Mouse (Mus musculus): ENCODE results near the gene Apopt1. TPM values are rescaled to one million over a fixed set of nuclear protein-coding genes. Genes with fewer than 3 reads are reported as not detected.

Gene Apopt1
- polyA plus RNA-seq, 1 experiment from 2014 or later: 41.8 TPM

DNA sequence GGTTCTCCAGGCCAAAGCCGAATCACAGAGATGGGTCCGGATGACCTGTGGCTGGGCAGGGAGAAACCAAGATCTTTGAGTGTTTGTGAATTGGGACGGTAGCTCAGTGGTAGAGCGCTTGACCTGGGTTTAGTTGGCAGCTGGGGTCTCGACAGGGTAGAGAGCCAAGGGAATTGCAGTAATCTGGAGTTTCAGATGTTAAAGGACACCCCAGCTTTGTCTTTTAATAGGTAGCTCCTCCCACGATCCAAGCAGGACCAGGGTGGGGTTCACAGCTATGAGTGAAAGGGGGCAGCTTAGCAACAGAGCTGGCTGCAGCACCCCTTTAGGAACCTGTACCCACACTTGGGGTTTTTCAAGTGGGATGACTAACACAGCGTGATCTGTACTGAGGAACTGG, 34.4 kb downstream of the Apopt1 start:
- Histone ChIP-seq H3K4me3 (ENCODE audit: low read depth, low read length) (no peak overlapping the region), H3K4me2 (replicated peaks; ENCODE audit: low read depth) (no peak overlapping the region), H3K36me3 (ENCODE audit: control insufficient read depth, insufficient read depth, low read length) (no peaks in the 10 kb centered on the region), H3K27me3 (ENCODE audit: control insufficient read depth, insufficient read depth, low read length) (no peaks in the 10 kb centered on the region), H3K27ac (replicated peaks) (no peak overlapping the region), H3K9me3 (ENCODE audit: control insufficient read depth, low read length) (no peaks in the 10 kb centered on the region), H3K4me1 (replicated peaks; ENCODE audit: control insufficient read depth, insufficient read depth) (0 out of 2 replicates have a peak, but pooled peaks cover 3% of the 10 kb centered on the region), H3K9ac (ENCODE audit: low read length) (no peak overlapping the region)
- no peak for DNase-seq (ENCODE audit: low spot score)
- no peak for ATAC-seq (ENCODE audit: low FRiP score, low TSS enrichment)
- WGBS: 87% methylated on average over 7 of the region's 7 CpGs
- TF ChIP-seq CTCF (IDR thresholded peaks at IDR 0.05; ENCODE audit: low read depth) (no peak), EP300 (optimal IDR thresholded peaks at IDR 0.05) (no peak)

DNA sequence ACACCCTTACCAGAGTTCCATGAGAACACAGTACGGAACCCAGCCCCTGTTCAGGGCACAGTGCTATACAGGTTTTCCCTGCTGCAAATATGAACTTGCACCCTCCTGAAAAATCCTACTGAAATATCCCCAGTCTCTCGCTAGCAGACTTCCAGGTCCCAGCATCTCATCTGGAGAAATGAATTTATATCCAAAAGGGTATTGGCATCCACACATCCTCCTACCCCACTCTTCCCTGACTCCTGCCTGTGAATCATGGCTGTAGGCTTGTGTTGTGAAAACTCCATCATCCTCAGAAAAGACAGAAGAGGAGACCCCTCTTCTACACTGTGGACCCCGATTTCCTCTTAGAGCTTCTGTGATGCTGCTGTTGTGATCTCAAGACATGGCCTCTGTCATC, 37.7 kb downstream of the Apopt1 start:
- Histone ChIP-seq H3K9ac (ENCODE audit: low read length) (no peak overlapping the region), H3K9me3 (ENCODE audit: control insufficient read depth, low read length) (no peaks in the 10 kb centered on the region), H3K4me3 (ENCODE audit: low read depth, low read length) (no peak overlapping the region), H3K27me3 (ENCODE audit: control insufficient read depth, insufficient read depth, low read length) (no peaks in the 10 kb centered on the region), H3K27ac (replicated peaks) (no peak overlapping the region), H3K4me2 (replicated peaks; ENCODE audit: low read depth) (no peak overlapping the region), H3K36me3 (ENCODE audit: control insufficient read depth, insufficient read depth, low read length) (no peaks in the 10 kb centered on the region), H3K4me1 (replicated peaks; ENCODE audit: control insufficient read depth, insufficient read depth) (0 out of 2 replicates have a peak, but pooled peaks cover 3% of the 10 kb centered on the region)
- no peak for ATAC-seq (ENCODE audit: low FRiP score, low TSS enrichment)
- 95% methylated on average over 3 of the region's 3 CpGs for WGBS
- TF ChIP-seq EP300 (optimal IDR thresholded peaks at IDR 0.05): no peak
- TF ChIP-seq CTCF (IDR thresholded peaks at IDR 0.05; ENCODE audit: low read depth): no peak
- DNase-seq (ENCODE audit: low spot score): no peak

DNA sequence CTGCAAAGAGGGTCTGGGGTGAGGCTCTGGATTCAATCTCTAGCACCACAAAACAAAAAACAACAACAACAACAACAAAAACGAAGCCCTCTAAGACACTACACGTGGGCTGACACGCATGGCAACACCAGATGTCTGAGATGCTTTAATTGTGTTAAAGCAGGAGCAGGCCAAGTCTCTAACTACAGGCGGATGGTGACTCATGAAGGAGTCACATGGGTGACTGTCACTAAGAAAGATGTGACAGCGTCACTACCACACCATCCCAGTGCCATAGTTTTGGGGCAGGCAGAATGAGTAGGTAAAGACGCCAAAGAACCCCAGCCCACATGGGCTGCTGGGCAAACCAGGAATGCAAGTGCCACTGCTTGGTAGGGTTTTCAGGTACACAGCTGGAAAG, 39.4 kb downstream of the Apopt1 start:
- ATAC-seq (ENCODE audit: low FRiP score, low TSS enrichment) (no peak), DNase-seq (ENCODE audit: low spot score) (no peak)
- H3K4me2 ChIP-seq (replicated peaks; ENCODE audit: low read depth): no peak overlapping the region
- H3K27me3 ChIP-seq (ENCODE audit: control insufficient read depth, insufficient read depth, low read length): no peaks in the 10 kb centered on the region
- no peak for TF ChIP-seq CTCF (IDR thresholded peaks at IDR 0.05; ENCODE audit: low read depth)
- no peak overlapping the region for H3K9ac ChIP-seq (ENCODE audit: low read length)
- no peaks in the 10 kb centered on the region for H3K9me3 ChIP-seq (ENCODE audit: control insufficient read depth, low read length)
- 82% methylated on average over 6 of the region's 6 CpGs for WGBS
- no peaks in the 10 kb centered on the region for H3K36me3 ChIP-seq (ENCODE audit: control insufficient read depth, insufficient read depth, low read length)
- H3K27ac ChIP-seq (replicated peaks): no peak overlapping the region
- no peak overlapping the region for H3K4me3 ChIP-seq (ENCODE audit: low read depth, low read length)
- no peaks in the 10 kb centered on the region for H3K4me1 ChIP-seq (replicated peaks; ENCODE audit: control insufficient read depth, insufficient read depth)

DNA sequence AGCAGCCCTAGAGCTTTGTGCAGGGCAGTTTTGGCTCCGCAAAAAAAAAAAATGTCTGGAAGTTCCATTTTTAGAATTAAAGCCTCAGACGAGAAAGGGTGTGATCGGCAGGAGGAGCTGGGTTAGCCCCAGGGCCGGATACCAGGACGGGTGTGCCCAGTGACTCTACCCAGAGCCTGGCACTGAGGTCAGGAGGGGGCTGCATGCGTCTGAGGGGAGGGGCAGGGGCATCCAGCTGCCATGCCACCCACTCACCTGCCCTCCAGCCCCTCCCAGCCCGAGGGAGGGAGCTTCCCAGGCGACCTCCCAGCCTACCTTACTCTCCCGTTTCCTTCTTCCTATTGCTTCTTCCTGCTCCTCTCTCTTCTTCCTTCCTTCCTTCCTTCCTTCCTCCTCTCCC, 40.3 kb downstream of the Apopt1 start:
- peaks cover 4% of the 10 kb centered on the region; the same call in 1 of the 2 replicates for H3K4me1 ChIP-seq (replicated peaks; ENCODE audit: control insufficient read depth, insufficient read depth)
- no peak overlapping the region for H3K4me3 ChIP-seq (ENCODE audit: low read depth, low read length)
- no peaks in the 10 kb centered on the region for H3K36me3 ChIP-seq (ENCODE audit: control insufficient read depth, insufficient read depth, low read length)
- no peak for TF ChIP-seq EP300 (optimal IDR thresholded peaks at IDR 0.05)
- TF ChIP-seq CTCF (IDR thresholded peaks at IDR 0.05; ENCODE audit: low read depth): no peak
- 51% methylated on average over 8 of the region's 9 CpGs for WGBS
- DNase-seq (ENCODE audit: low spot score) (peak; percentile 35), ATAC-seq (ENCODE audit: low FRiP score, low TSS enrichment) (peak; percentile 49; the same call in 1 of the 2 replicates)
- H3K27me3 ChIP-seq (ENCODE audit: control insufficient read depth, insufficient read depth, low read length): no peaks in the 10 kb centered on the region
- no peak overlapping the region for H3K4me2 ChIP-seq (replicated peaks; ENCODE audit: low read depth)
- H3K9ac ChIP-seq (ENCODE audit: low read length): peak overlapping the region; percentile 23; the same call in 1 of the 2 replicates
- peak overlapping the region; percentile 18; the same call in 1 of the 2 replicates for H3K27ac ChIP-seq (replicated peaks)
- H3K9me3 ChIP-seq (ENCODE audit: control insufficient read depth, low read length): no peaks in the 10 kb centered on the region

DNA sequence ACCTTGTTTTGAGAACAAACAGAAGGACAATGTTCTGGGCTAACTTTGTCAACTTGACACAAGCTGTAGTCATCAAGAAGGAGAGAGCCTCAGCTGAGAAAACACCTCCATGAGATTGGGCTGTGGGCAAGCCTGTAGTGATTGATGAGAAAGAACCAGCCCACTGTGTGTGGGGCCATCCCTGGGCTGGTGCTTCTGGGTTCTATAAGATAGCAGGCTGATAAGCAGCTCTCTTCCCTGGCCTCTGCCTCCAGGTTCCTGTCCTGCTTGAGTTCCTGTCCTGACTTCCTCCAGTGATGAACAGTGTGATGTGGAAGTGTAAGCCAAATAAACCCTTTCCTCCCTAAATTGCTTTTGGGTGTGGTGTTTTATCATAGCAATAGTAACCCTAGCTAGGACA, 41.6 kb downstream of the Apopt1 start:
- Histone ChIP-seq H3K4me2 (replicated peaks; ENCODE audit: low read depth) (no peak overlapping the region), H3K27me3 (ENCODE audit: control insufficient read depth, insufficient read depth, low read length) (no peaks in the 10 kb centered on the region), H3K36me3 (ENCODE audit: control insufficient read depth, insufficient read depth, low read length) (no peaks in the 10 kb centered on the region), H3K9ac (ENCODE audit: low read length) (no peak overlapping the region), H3K9me3 (ENCODE audit: control insufficient read depth, low read length) (no peaks in the 10 kb centered on the region), H3K4me3 (ENCODE audit: low read depth, low read length) (no peak overlapping the region), H3K27ac (replicated peaks) (no peak overlapping the region), H3K4me1 (replicated peaks; ENCODE audit: control insufficient read depth, insufficient read depth) (peaks cover 4% of the 10 kb centered on the region; the same call in 1 of the 2 replicates)
- TF ChIP-seq EP300 (optimal IDR thresholded peaks at IDR 0.05): no peak
- no peak for TF ChIP-seq CTCF (IDR thresholded peaks at IDR 0.05; ENCODE audit: low read depth)
- no peak for DNase-seq (ENCODE audit: low spot score)
- no peak for ATAC-seq (ENCODE audit: low FRiP score, low TSS enrichment)

DNA sequence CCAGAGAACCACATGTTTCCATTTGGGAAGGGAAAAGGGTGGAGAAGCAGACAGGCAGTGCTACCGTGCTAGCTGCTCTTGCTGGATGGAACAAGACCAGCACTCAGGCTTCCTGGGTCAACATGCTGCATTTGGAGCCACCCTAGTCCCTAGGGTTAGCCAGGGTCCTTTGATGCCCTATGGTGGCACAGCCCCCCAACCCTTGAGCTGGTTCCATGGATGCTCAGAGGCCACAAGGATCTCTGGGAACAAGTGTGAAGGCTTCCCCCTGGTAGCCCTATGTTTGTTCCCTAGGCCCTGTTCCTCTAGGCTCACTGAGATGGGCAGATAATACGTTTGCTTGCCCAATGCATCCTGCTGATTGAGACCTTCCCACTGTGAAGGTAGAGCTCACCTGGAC, 42.2 kb downstream of the Apopt1 start:
- H3K27me3 ChIP-seq (ENCODE audit: control insufficient read depth, insufficient read depth, low read length): no peaks in the 10 kb centered on the region
- DNase-seq (ENCODE audit: low spot score) (no peak), ATAC-seq (ENCODE audit: low FRiP score, low TSS enrichment) (no peak)
- peaks cover 4% of the 10 kb centered on the region; the same call in 1 of the 2 replicates for H3K4me1 ChIP-seq (replicated peaks; ENCODE audit: control insufficient read depth, insufficient read depth)
- no peak overlapping the region for H3K9ac ChIP-seq (ENCODE audit: low read length)
- H3K4me3 ChIP-seq (ENCODE audit: low read depth, low read length): no peak overlapping the region
- H3K27ac ChIP-seq (replicated peaks): no peak overlapping the region
- no peaks in the 10 kb centered on the region for H3K36me3 ChIP-seq (ENCODE audit: control insufficient read depth, insufficient read depth, low read length)
- H3K4me2 ChIP-seq (replicated peaks; ENCODE audit: low read depth): no peak overlapping the region
- 51% methylated on average over 2 of the region's 2 CpGs for WGBS
- no peaks in the 10 kb centered on the region for H3K9me3 ChIP-seq (ENCODE audit: control insufficient read depth, low read length)
- TF ChIP-seq CTCF (IDR thresholded peaks at IDR 0.05; ENCODE audit: low read depth): no peak

Data from stomach, postnatal 0 days (tissue).